Mouse (Mus musculus) intestine, embryonic 16.5 days (tissue): ENCODE data around the gene Zfp524. TPM values are rescaled to one million over a fixed set of nuclear protein-coding genes. Genes with fewer than 3 reads are reported as not detected.

ENCODE experiments used
- ATAC-seq: fragments of 200-750 bp; cut with Nextera tagmentation; 2 replicates; pipeline ENCODE4 v1.8.0; 2017; ENCODE audit warnings: moderate TSS enrichment, moderate library complexity
- H3K27ac ChIP-seq: fragments of 300-500 bp; sonication (generic); 2 replicates; pipeline ENCODE4 v1.5.1; 2014; ENCODE audit warnings: mild to moderate bottlenecking, low read length
- H3K27me3 ChIP-seq: fragments of 300-500 bp; sonication (generic); replicated peaks from 2 replicates; pipeline ENCODE4 v1.6.1; 2014; ENCODE audit warnings: low read length, control low read depth, mixed read lengths; ENCODE audit not compliant: control insufficient read depth, insufficient read depth
- H3K36me3 ChIP-seq: fragments of 300-500 bp; sonication (generic); 2 replicates; pipeline ENCODE4 v1.6.1; 2014; ENCODE audit warnings: low read length, control low read depth; ENCODE audit not compliant: control insufficient read depth, insufficient read depth
- H3K4me1 ChIP-seq: fragments of 300-500 bp; sonication (generic); 2 replicates; pipeline ENCODE4 v1.6.1; 2014; ENCODE audit warnings: low read length, control low read depth, mixed read lengths; ENCODE audit not compliant: control insufficient read depth, insufficient read depth
- H3K4me2 ChIP-seq: fragments of 300-500 bp; sonication (generic); 2 replicates; pipeline ENCODE4 v1.6.1; 2014; ENCODE audit warnings: low read depth, low read length, control low read depth
- H3K4me3 ChIP-seq: fragments of 300-500 bp; sonication (generic); 2 replicates; pipeline ENCODE4 v1.5.1; 2014; ENCODE audit warnings: mild to moderate bottlenecking, low read length
- H3K9ac ChIP-seq: fragments of 300-500 bp; sonication (generic); 2 replicates; pipeline ENCODE4 v1.6.1; 2014; ENCODE audit warnings: low read depth, low read length
- H3K9me3 ChIP-seq: fragments of 300-500 bp; sonication (generic); 2 replicates; pipeline ENCODE4 v1.6.1; 2016; ENCODE audit warnings: low read length, control low read depth; ENCODE audit not compliant: control insufficient read depth
- WGBS: fragments of 180-500 bp; shearing (Covaris S2); extraction: QIAGEN DNeasy Blood & Tissue Kit; methylation state at CpG from one replicate; pipeline ENCODE4 v1.1.7; 2014; 5-methylcytosine and 5-hydroxymethylcytosine counted together
- polyA plus RNA-seq: library from polyadenylated mRNA; unstranded; fragments of >200 nt; fragmentation: Nextera tagmentation; extraction: Ambion mirVana; gene quantifications from 2 replicates; pipeline ENCODE4 v1.2.1, GENCODE M21; 2015

Zfp524 gene
- polyA plus RNA-seq, 1 experiment from 2014 or later: 24.3 TPM

DNA sequence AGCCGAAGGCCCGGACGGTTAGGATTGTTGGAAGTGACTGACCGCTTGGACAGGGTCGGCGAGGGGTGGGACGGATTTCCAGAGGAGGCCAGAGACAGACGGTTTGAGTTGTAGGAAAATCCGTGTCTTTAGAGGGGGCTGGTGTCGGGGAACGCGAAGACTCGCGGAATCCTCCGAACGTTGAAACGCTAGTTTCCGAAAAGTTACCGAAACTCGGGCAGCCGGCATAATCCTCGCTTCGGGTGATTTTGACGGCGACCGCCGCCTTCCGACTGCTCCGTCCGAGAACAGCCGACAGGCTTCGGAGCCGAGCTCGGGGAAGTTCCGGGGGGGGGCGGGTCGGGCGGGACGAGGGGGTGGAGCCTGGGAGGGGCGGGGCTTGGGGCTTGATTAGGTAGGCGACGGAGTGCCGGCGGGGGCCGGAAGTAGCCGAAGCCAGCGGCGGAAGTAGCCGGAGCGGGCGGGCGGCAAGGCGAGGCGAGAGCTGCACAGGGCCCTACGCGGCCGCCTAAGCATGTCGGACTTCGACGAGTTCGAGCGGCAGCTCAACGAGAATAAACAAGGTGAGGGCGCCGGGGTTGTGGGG lies 47.7 kb downstream of the Zfp524 start, which contains the start of gene U2af2:
Gene U2af2 (plus strand): TSS at position 370 of the 586 bp plus-strand sequence.
- Histone ChIP-seq H3K4me3 (peak within 1 kb of the TSS; percentile 61), H3K4me1 (peaks cover 40% of the 10 kb centered on the region), H3K9me3 (no peaks in the 10 kb centered on the region), H3K36me3 (peaks cover 6% of the 10 kb centered on the region; the same call in 1 of the 2 replicates), H3K9ac (peak within 1 kb of the TSS; percentile 97), H3K27me3 (peaks cover 13% of the 10 kb centered on the region), H3K4me2 (peak within 1 kb of the TSS; percentile 99), H3K27ac (peak within 1 kb of the TSS; percentile 100)
- under 1% methylated on average over 58 of the region's 65 CpGs for WGBS
- peak; percentile 79 for ATAC-seq

DNA sequence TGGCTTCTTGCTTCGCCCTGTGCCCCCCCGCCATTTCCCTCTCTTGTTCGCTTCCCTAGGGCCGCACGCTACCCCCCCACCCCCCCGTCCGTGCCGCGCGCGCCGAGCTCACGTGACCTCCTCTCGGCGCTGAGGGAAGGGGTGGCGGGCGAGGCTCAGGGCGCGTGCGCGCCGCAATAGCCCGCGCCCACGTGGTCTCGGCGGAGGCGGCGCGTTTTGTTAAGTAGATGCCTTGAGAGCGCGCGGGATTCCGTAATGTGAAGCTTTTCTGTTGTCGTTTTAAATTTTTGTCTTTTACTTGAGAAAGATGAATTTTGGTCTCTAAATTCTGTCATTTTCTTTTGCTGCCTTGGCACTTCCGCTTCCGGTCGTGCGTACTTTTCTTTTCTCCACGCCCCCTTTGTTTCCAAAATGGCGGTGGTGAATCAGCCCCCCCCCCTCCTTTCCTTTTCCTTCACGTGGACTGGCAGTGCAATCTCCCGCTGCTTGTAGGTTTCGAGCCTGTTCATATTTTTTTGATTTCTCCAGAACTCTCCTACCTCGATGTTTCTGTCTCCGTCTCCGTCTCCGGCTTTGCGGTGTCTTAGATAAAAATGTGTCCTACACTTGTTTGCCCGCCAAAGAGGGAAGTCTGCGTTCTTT lies 48.3 kb downstream of the Zfp524 start:
- peak; percentile 61 for ATAC-seq
- H3K9me3 ChIP-seq: no peaks in the 10 kb centered on the region
- H3K36me3 ChIP-seq: peaks cover 6% of the 10 kb centered on the region; the same call in 1 of the 2 replicates
- peak overlapping the region; percentile 97 for H3K9ac ChIP-seq
- under 1% methylated on average over 49 of the region's 51 CpGs for WGBS
- peak overlapping the region; percentile 72 for H3K4me2 ChIP-seq
- peaks cover 42% of the 10 kb centered on the region for H3K4me1 ChIP-seq
- peaks cover 7% of the 10 kb centered on the region; the same call in 1 of the 2 replicates for H3K27me3 ChIP-seq
- H3K4me3 ChIP-seq: peak overlapping the region; percentile 61
- H3K27ac ChIP-seq: peak overlapping the region; percentile 100

DNA sequence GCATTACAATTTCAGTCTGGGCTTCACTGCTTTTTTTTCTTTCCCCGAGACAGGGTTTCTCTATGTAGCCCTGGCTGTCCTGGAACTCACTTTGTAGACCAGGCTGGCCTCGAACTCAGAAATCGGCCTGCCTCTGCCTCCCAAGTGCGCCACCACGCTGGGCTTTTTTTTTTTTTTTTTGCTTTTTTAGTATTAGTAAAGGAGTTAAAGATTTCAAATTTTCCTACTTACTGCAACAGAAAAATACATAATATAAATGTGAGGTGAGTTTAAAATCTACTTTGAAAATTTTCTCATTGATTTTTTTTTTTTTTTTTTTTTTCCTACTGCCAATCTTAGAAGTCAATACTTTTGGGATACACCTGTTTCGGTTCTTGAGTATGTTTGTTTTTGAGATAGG lies 50.7 kb downstream of the Zfp524 start:
- Histone ChIP-seq H3K9ac (no peak overlapping the region), H3K4me3 (no peak overlapping the region), H3K27me3 (no peaks in the 10 kb centered on the region), H3K9me3 (no peaks in the 10 kb centered on the region), H3K4me2 (no peak overlapping the region), H3K4me1 (peaks cover 36% of the 10 kb centered on the region), H3K27ac (no peak overlapping the region), H3K36me3 (peaks cover 12% of the 10 kb centered on the region)
- ATAC-seq: no peak
- WGBS: 94% methylated on average over 6 of the region's 6 CpGs

Other genes starting within 250 kb of the Zfp524 start
- not detected in 2 replicates for gene Fam71e2, start 243.1 kb upstream of the Zfp524 start, polyA plus RNA-seq
- 0.09 TPM in 1 of 2 replicates, not detected in the other for gene Il11, start 231.6 kb upstream of the Zfp524 start, polyA plus RNA-seq
- 0.75 and 1.0 TPM in 2 replicates for gene Tmem190, start 231.5 kb upstream of the Zfp524 start, polyA plus RNA-seq
- 32.8 and 35.9 TPM in 2 replicates for gene Tmem238, start 224.8 kb upstream of the Zfp524 start, polyA plus RNA-seq
- 320 and 345 TPM in 2 replicates for gene Rpl28, start 221.5 kb upstream of the Zfp524 start, polyA plus RNA-seq
- 238 and 256 TPM in 2 replicates for gene Ube2s, start 201.8 kb upstream of the Zfp524 start, polyA plus RNA-seq
- 0.12 and 0.15 TPM in 2 replicates for gene Shisa7, start 169.7 kb upstream of the Zfp524 start, polyA plus RNA-seq
- gene Isoc2b, start 144.2 kb upstream of the Zfp524 start, polyA plus RNA-seq: 17.8 and 22.9 TPM in 2 replicates
- 1.4 TPM in 2 replicates for gene Isoc2a, start 137.3 kb upstream of the Zfp524 start, polyA plus RNA-seq
- gene Gm36210, start 107.9 kb upstream of the Zfp524 start, polyA plus RNA-seq: not detected in 2 replicates
- gene Zfp628, start 99.2 kb upstream of the Zfp524 start, polyA plus RNA-seq: 2.7 TPM in 2 replicates
- gene Nat14, start 92.4 kb upstream of the Zfp524 start, polyA plus RNA-seq: 3.1 and 3.6 TPM in 2 replicates
- 3.6 and 3.7 TPM in 2 replicates for gene Ssc5d, start 88.6 kb upstream of the Zfp524 start, polyA plus RNA-seq
- 0.56 and 0.58 TPM in 2 replicates for gene Sbk2, start 50.0 kb upstream of the Zfp524 start, polyA plus RNA-seq
- gene Sbk3, start 43.2 kb upstream of the Zfp524 start, polyA plus RNA-seq: not detected in 2 replicates
- 20.3 and 21.7 TPM in 2 replicates for gene Zfp579, start 18.3 kb upstream of the Zfp524 start, polyA plus RNA-seq
- 25.4 and 27.1 TPM in 2 replicates for gene Fiz1, start 282 bp downstream of the Zfp524 start, polyA plus RNA-seq
- 3.6 and 4.7 TPM in 2 replicates for gene Gm44973, start 1.1 kb downstream of the Zfp524 start, polyA plus RNA-seq
- gene Zfp865, start 6.0 kb downstream of the Zfp524 start, polyA plus RNA-seq: 3.5 and 4.0 TPM in 2 replicates
- gene Ccdc106, start 6.1 kb downstream of the Zfp524 start, polyA plus RNA-seq: 10.1 and 13.7 TPM in 2 replicates
- gene 4632433K11Rik, start 19.7 kb downstream of the Zfp524 start, polyA plus RNA-seq: not detected in 2 replicates
- gene Zfp784, start 24.0 kb downstream of the Zfp524 start, polyA plus RNA-seq: 7.9 and 8.0 TPM in 2 replicates
- gene Zfp580, start 37.1 kb downstream of the Zfp524 start, polyA plus RNA-seq: 18.2 and 20.2 TPM in 2 replicates
- 107 and 112 TPM in 2 replicates for gene U2af2, start 47.7 kb downstream of the Zfp524 start, polyA plus RNA-seq
- 75.0 and 87.4 TPM in 2 replicates for gene Epn1, start 65.8 kb downstream of the Zfp524 start, polyA plus RNA-seq
- not detected in 2 replicates for gene Rfpl4, start 102.5 kb downstream of the Zfp524 start, polyA plus RNA-seq
- gene Rasl2-9, start 111.5 kb downstream of the Zfp524 start, polyA plus RNA-seq: 0.67 and 0.80 TPM in 2 replicates
- gene Vmn1r55, start 135.3 kb downstream of the Zfp524 start, polyA plus RNA-seq: not detected in 2 replicates
- not detected in 2 replicates for gene Vmn1r56, start 182.3 kb downstream of the Zfp524 start, polyA plus RNA-seq
- not detected in 2 replicates for gene Vmn1r57, start 204.1 kb downstream of the Zfp524 start, polyA plus RNA-seq